Mouse (Mus musculus) lung, postnatal 4 days (tissue): ENCODE data around the gene Olfr1313.
"Not testable (repeated sequence)": the region's sequence is repeated elsewhere in the genome, so short reads cannot be mapped to it uniquely, and the experiment has no call there.

ENCODE experiments used
- DNase-seq, 2 experiments: peaks; one replicate each; pipeline ENCODE4 v3.0.0; 2021

Olfr1313 gene

GRCm38 (mm10) chr2:112077743-112078142 lies at the start of gene Olfr1313:
Gene Olfr1313, minus strand, starts transcription at chr2:112077843.
- no peak for DNase-seq

DNA sequence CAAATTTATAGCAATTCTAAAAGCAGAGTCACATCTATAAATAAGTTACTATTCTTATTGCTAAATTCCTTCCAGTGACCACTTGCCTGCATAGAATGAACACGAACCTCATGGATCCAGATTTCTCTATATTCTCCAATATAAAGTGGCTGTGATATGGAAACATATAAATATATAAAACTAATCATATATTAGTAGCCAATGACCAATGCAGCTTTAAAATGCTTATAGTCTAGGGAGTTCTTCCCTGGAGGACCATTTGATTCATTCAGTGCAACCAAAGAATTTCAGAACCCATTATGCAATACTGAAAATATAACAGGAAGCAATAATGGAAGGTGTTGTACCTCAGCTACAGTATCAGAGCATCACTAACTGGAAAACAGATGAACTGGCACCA lies 37.7 kb upstream of the Olfr1313 start, which contains the start of gene Olfr1315-ps1:
Olfr1315-ps1 (minus strand) TSS at position 101 of the 400 bp plus-strand sequence.
- DNase-seq = no peak

GRCm38 (mm10) chr2:112096681-112097080 lies 19.0 kb upstream of the Olfr1313 start, which contains the start of gene Olfr1314:
Gene Olfr1314, minus strand, starts transcription at chr2:112096781.
- no peak for DNase-seq

DNA sequence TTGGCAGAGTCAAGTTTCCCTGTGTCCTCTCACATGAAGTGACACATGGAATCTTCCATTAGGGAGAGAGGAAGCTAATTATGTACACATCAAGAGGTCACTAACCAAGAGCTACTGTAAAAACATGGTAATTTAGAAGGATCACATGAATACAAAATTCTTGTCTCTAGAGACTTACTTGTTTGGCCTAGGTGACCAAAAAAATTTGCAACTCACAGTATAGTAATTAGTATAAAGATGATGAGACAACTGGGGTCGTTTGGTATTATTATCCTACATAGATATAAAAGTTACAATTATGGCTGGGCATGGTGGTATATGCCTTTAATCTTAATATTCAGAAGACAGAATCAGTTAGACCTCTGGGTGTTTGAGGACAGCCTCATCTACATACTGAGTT lies 27.5 kb downstream of the Olfr1313 start, which contains the start of gene Olfr1312:
Olfr1312 (minus strand) TSS at position 101 of the 400 bp plus-strand sequence.
- no peak for DNase-seq

DNA sequence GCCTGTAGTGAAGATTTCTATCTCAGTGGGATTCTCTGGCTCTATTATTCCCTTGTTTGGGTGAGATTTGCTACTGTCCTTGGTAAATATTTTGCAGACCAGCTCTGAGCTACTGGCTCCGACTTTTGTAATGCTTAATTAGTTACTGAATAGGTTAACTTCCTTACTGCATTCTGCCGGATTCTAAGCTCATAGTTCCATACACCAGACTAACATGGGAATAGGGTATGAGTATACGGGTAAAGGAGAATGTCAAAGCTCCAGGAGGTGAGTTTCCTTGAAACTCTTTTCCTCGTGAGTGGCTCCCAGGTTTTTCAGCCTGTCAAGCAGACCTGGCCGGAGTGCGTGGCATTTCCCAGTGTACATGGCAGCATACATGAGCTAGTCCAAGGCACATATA lies 50.7 kb downstream of the Olfr1313 start:
- DNase-seq = not testable (repeated sequence)

GRCm38 (mm10) chr2:112024312-112024711 lies 53.3 kb downstream of the Olfr1313 start, which contains the start of gene Olfr1311:
Gene Olfr1311, minus strand, starts transcription at chr2:112024412.
- no peak for DNase-seq
